19 mouse cellular contexts compared by ENCODE assay signal in the genomic region with DNA sequence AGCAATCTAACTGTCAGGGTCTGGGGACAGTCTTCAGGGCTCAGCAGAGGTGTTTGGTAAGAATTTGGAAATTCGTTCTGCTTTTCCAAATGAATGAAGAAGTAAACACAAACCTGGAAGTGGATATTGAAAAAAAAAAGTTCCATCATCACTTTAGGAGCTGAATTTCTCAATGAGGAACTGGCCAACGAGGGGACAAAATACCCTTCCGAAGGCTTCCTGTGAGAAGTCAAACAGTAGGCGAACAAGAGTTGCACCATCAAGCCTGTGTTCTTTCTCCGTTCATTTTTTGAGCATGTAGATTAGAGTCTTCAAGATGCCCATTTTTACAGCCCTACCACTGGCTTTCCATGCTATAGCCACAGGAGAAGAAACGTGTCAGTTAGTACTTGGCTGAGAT.
"Had no signal": no experiment of that assay in that cellular context is flagged by ENCODE, and none has a peak within 500 bp of the region (broad histone marks: within the 10 kb centered on the region; RNA-seq: fewer than 3 reads in every experiment).

No protein-coding gene starts in this region.

- H3K4me3 ChIP-seq: intestine, embryonic 15.5 days; kidney, embryonic 15.5 days; left cerebral cortex, adult 2 months; liver, embryonic 15.5 days; midbrain, embryonic 12.5 days; neural tube, embryonic 12.5 days; neural tube, embryonic 15.5 days had no signal

- H3K9me3 ChIP-seq: intestine, embryonic 15.5 days; kidney, embryonic 15.5 days; liver, embryonic 15.5 days; midbrain, embryonic 12.5 days; neural tube, embryonic 12.5 days; neural tube, embryonic 15.5 days had no signal

- H3K9ac ChIP-seq: intestine, embryonic 15.5 days; kidney, embryonic 15.5 days; liver, embryonic 15.5 days; midbrain, embryonic 12.5 days; neural tube, embryonic 12.5 days; neural tube, embryonic 15.5 days had no signal

- H3K27me3 ChIP-seq: intestine, embryonic 15.5 days; kidney, embryonic 15.5 days; liver, embryonic 15.5 days; midbrain, embryonic 12.5 days; neural tube, embryonic 15.5 days had no signal

- H3K27ac ChIP-seq: intestine, embryonic 15.5 days; kidney, embryonic 15.5 days; left cerebral cortex, adult 2 months; liver, embryonic 15.5 days; midbrain, embryonic 12.5 days; neural tube, embryonic 12.5 days; neural tube, embryonic 15.5 days had no signal

- H3K4me2 ChIP-seq: intestine, embryonic 15.5 days; kidney, embryonic 15.5 days; liver, embryonic 11.5 days; liver, embryonic 15.5 days; midbrain, embryonic 12.5 days; neural tube, embryonic 12.5 days; neural tube, embryonic 15.5 days had no signal

- ATAC-seq: intestine, embryonic 15.5 days; midbrain, embryonic 16.5 days had no signal

- H3K4me1 ChIP-seq: intestine, embryonic 15.5 days; kidney, embryonic 15.5 days; midbrain, embryonic 12.5 days; neural tube, embryonic 12.5 days; neural tube, embryonic 15.5 days had no signal

- DNase-seq: kidney, adult 11 months; kidney, adult 8-10 months; kidney, postnatal 10 days; kidney, postnatal 36 days; layer of hippocampus, postnatal 36 days; lung, adult 2 months; retina, postnatal 1 day; right cerebral cortex, postnatal 25 days; thymus, adult 18-20 months; thymus, postnatal 36 days had no signal

- H3K36me3 ChIP-seq: intestine, embryonic 15.5 days; kidney, embryonic 15.5 days; liver, embryonic 15.5 days; midbrain, embryonic 12.5 days; neural tube, embryonic 12.5 days; neural tube, embryonic 15.5 days had no signal
